Mouse (Mus musculus) heart, postnatal 10 days (tissue): ENCODE measurements at regions not wholly inside any gene's neighbourhood (a gene's known extent, or its start where the extent isn't known, plus 50 kb on each side); places are given as distances from the start of the nearest gene placed in this dataset.

Experiments
- DNase-seq, 2 experiments: peaks; one replicate each; pipeline ENCODE4 v3.0.0; 2021
- intact Hi-C: fragments of 180-260 bp; cut with DNase I; formaldehyde crosslinking; loops from one replicate; pipeline ENCODE4 v1.15.1; 2025

DNA sequence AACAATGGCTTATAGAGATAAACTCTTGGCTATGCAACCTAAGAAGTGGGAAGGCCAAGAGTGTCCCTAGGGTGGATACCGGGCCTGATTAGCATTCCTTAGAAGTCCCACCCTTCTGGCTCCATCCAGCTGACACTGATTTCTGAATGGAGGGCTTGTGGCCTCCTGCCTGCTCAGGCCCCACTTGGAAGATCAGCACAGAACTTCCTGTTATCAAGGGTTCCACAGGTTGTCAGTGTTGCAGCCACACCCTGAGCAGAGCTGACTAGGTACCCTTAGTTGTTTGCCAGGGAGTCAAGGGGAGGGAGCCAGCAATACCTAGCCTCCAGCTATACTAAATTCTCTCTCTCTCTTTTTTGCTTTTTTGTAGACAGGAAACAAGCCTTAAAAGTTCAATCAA, 164.1 kb upstream of the Olig3 start:
- intact Hi-C loops, result no loop called here
- peak; percentile 50 to 52 for DNase-seq

DNA sequence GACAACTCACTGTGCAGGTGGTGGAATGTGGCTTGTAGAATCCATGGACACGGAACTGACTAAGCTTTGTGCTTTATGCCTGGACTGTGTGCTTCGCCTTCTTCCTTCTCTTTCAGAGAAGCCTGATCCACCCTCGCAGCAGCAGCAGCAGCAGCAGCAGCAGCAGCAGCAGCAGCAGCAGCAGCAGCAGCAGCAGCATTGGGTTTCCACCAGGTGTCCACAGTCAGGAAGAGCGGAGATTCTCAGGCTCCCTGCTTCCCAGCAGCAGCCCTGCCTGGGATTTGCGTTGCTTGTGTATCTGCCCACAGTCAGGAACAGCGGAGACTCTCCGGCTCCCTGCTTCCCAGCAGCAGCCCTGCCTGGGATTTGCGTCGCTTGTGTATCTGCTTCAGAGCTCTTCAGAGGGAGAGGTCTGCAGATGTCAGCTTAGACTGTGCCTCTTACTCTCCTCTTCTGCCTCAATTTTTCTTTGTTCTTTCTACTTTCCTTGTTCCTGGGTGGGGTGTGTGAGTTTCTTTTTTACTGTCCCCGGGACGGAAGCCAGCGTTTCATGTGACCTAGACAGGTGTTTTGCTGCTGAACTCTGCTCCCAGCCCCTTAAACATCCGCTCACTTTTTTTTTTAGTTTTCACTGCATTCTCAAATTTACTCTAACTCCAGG, 168.1 kb upstream of the Olig3 start:
- no peak for DNase-seq
- intact Hi-C loops, result no loop called here

DNA sequence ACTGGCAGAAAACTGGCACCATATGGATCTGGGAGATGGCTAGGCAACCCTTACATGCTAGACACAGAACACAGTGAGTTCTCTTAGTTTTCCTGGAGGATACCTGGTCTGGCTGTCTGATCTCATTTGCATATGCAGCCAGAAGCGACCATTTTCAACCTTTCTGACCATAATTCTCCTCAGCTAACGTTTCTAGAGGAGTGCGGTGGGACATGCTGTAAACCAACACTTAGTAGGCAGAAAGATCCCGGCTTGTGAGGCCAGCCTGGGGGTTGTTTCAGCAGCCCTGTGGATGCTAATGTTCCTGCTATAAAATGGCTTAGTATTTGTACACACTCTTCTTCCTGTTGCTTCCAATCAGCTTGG, 168.6 kb upstream of the Olig3 start:
- intact Hi-C loops, result no loop called here

DNA sequence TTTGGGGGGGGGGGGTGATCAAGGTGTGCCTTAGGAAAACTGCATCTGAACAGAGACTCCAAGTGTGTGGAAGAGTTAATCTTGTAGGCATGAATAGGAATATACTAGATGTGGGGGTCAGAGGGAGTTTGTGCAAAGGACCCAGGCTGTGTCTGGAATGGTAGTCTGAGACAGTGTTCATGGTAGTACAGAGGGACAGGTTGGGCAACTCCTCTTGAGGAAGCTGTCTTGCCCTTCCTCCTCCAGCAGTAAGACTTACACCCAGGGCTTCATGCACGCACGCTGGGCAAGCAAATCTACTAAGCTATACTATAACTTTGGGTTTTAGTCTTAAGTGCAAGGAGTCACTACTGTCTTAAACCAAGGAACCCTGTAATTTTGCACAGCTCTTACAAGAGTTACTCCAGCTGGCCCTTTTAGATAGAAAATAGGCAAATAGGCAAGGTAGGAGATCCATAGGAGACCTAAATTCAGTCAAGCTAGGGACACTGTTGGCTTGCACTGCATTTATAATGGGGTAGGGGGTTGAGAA, 169.2 kb upstream of the Olig3 start:
- no peak for DNase-seq

More for the DNA sequence above, 168.6 kb upstream of the Olig3 start:
- DNase-seq, result no peak

DNA sequence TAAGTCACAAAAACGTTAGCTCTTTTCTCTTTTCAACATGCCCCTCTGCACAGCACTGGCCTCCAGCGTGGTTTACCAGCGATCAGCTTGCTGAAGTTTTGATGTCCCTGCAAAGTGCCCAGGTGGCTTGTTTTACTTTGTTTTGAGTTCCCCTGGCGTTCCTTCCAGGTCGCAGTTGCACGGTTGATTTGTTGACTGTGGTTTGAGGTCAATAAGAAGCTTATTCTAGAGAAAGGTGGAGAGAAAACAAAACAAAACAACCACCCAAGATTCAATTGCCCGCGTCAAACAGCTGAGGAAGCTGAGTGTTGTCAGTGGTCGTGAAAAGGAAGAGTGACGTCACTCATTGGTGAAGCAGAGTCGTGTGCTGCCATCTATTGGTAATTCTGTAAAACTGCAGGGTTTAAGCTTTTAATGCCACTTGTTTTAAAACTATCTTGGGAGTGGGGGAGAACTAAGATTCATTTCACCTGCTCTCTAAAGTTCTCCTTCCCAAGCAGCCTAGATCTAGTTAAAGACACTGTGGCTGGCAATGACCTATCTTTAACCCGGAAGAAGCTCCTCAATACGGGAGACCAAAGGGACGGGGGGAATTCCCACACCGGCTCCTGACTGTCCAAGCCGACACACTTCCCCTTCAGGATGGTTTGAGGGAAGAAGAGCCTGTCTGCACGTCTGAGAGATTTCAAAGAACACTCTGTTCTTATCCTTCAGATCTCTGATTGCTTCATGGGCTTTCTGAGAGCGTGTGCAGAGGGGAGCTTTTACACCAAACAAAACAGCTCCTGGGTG, 170.3 kb upstream of the Olig3 start:
- intact Hi-C loops, result loop anchor here (1.0 kb wide), 3 partner anchors 171 to 269 kb away; partner anchors contain the start of gene Tnfaip3
- peak; percentile 57 to 64 for DNase-seq

More for the DNA sequence above, 169.2 kb upstream of the Olig3 start:
- intact Hi-C loops, result no loop called here

DNA sequence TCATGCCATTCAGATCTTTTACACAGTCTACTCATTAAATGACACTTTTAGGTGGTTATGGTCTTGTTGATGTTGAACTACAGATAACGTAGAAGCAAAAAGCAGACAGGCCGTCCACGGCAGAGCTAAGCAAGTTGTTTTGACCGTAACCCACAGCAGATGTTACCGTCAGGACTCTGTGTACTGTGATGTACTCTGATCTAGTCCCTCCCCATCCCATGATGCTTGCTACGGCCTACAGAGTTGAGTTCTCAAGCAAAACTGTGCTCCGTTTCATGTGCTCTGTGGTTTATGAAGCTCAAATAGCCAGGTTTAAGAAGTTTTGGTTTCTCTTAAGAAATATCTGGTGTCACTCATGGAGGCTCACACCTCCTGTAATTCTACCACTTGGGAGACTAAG, 169.4 kb upstream of the Tnfaip3 start:
- intact Hi-C loops, result no loop called here
- no peak for DNase-seq

DNA sequence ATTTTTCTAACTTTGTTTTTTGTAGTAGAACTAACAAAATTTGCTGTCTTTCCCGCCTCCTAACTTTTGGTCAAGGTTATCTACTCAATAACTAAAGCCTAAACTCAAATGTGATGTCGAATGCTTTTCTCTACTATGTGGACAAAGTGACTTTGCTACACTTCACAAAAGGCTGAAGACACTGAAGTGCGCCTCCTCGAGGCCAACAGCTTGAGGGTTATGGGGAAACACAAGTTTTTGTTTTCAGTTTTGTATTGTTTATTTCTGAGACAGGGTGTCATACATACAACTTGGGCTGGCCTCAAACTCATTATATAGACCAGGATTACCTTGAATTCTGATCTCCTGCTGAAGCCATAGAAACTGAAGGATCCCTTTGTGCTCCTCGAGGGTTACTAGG, 162.4 kb upstream of the Tnfaip3 start:
- intact Hi-C loops, result no loop called here
- no peak for DNase-seq

DNA sequence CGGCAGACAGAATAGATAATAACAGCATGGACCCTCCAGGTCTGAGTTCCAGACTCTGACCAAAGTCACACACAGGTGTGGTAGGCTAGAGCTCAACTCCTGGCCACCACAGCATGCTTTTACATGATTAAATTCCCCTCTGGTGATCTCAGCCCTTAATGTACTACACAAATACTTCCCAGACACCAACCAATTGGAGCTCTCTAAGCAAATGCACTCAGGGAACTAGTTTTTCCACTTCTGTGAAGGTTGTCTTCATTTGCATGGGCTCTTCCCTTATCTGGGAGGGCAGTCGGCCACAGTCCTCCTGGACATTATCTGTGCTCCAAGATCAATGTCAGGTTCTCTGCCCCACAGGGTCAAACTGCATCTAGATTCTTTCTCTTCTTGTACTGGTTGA, 162.0 kb upstream of the Tnfaip3 start:
- no peak for DNase-seq

DNA sequence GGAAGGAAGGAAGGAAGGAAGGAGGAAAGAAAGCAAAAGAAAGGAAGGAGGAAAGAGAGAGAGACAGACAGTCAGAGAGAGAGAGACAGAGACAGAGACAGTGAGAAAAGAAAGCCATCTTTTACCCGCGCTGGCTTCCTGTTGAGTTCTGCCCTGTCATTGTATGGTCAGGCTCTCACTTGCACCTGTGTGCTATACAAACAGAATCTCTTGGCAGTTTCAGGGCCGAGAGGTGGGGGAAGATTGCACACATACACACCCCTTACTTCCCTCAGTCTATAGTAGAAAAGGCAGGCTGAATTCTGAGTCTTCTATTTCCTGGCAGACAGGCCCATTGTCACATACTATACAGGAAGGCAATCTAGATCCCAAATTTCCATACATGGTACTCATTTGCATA, 160.8 kb upstream of the Tnfaip3 start:
- DNase-seq, result no peak
- intact Hi-C loops, result no loop called here

More for the DNA sequence above, 162.0 kb upstream of the Tnfaip3 start:
- intact Hi-C loops, result no loop called here

DNA sequence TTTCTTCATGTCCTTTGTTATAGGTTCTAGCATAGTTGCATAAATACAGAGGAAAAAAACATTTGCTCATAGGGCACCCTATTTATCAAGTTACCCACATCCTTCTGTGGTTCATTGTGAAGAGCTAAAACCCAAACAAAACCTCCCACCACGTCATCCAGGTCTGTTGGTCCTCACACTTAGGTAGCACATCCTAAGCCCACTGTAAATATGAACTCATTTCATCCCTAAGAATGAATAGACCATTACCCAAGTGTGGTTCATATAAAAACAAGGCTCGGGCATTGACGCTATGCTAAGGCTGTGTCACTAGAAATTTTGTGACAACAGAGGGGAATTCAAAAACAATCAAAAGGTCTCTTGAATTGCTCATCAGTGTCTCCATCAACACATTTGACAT, 156.4 kb upstream of the Tnfaip3 start:
- no peak for DNase-seq
- intact Hi-C loops, result no loop called here

DNA sequence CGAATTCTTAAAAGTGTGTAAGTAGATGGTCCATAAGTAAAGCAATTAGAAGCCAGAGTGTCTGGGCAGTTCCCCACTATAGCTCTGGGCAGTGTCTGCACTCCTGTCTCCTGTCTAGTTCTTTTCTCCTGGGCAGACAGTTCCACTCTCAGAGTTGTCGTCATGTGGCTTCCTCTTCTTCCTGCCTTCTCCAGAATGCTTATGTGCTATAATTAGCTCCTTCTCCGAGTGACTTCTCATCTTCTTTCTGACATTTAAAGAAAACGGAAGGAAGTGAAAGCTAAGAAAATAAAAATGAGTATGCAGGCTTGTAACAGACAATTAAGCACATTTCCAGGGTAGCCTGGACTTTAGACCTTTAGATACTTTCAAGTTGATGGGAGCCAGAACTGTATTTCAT, 155.1 kb upstream of the Tnfaip3 start:
- intact Hi-C loops, result no loop called here
- no peak for DNase-seq

DNA sequence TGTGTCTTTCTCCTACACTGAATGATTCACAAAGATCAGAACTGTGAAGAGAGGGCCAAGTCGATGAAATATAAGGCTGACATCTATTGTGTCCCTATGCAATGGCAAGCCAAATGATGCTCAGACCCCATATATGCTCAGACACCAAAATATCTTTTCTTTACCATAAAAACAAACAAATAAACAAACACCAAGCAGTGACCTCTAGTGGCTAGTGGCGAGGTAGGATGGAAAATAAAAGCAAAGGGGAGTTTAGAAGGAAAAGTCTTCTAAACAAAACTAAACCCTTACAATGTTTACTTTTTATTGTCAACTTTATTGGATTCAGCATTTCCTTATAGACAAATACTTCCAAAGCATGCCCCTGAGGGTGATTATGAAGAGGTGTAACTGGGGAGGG, 153.8 kb upstream of the Tnfaip3 start:
- intact Hi-C loops, result no loop called here
- DNase-seq, result no peak

DNA sequence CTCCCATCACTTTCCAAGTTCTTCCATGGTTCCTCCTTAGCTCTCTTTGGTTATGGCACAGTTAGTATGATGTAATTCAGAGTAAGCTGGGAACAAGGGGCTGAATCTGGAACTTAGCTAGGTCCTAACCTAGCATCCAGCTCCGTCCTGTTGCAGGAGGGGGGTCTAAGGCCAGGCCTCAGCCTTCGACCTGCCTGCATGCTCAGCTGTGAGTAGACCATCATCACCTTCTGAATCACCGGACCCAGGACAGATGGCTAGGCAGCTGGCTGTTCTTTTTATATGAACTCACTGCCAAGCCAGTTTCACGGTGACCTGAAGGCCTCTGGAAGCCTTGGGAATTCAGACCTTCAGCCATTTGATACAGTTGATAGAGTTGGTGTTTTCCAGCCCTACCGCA, 152.9 kb upstream of the Tnfaip3 start:
- no peak for DNase-seq
- intact Hi-C loops, result no loop called here

DNA sequence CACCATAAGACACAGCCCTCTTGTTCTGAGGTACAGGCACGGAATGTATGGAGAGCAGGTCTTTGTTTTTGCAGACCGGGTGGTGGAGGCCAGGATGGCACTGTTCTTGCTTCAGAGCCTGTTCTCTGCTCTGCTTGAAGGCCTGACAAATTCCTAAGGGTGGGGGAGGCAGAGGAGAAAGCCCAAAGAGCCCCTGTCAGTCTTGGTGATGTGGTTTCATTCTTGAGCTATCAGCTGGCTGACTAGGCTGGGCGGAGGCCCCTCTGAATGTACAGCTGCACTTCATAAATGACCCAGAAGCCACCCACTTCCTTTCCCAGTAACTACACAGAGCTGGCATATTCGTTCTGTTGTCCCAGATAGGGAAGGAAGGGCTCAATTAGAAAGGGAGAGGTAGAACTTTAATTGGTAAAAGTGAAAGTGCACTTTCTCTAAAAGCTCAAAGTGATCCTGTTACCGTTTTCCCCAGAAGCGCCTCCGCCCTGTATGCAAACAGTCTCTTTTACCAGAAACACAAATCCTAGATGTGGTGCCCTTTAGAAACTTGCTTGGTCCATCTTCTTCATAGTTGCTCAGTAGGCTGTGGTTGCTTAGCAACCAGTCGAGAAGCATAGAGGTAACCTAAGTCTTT, 152.3 kb upstream of the Tnfaip3 start:
- intact Hi-C loops, result no loop called here
- DNase-seq, result peak; percentile 47 to 55

DNA sequence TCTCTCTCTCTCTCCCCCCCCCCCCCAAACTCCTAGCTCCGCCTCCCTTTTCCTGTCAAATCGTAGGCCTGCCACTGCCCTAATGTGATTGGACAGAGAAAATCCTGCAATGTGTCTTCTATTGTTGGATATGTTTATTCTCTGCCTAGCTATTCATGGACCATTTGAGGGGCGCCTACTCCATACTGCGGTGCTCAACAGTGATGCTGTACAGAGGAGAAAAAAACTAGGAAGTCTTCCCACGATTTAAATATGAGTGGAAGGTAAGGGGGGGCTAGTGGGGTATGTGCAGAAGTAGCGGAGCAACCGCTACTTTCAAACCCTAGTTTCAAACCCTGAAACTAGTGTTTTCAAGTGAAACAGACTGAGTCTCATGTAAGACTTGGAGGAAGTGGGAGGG, 151.6 kb upstream of the Tnfaip3 start:
- intact Hi-C loops, result no loop called here
- no peak for DNase-seq

DNA sequence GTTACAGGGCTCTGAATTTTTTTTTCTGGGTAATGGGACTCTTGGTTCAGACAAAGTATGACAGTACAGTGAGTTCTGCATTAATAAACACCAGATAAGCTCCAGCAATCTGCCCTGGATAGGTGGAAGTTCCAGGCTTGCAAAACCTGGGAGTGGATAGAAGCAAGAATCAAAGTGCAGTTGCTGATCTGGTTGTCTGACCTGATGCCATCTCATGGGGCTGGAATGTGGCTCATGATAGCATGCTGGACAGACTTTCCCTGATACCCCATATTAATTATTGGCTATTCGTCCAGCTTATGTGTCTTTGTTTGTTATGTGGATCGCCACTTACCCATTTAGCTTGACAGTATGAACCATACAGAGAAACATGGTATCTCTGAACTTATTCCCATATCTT, 146.6 kb upstream of the Tnfaip3 start:
- DNase-seq, result no peak
- intact Hi-C loops, result no loop called here

DNA sequence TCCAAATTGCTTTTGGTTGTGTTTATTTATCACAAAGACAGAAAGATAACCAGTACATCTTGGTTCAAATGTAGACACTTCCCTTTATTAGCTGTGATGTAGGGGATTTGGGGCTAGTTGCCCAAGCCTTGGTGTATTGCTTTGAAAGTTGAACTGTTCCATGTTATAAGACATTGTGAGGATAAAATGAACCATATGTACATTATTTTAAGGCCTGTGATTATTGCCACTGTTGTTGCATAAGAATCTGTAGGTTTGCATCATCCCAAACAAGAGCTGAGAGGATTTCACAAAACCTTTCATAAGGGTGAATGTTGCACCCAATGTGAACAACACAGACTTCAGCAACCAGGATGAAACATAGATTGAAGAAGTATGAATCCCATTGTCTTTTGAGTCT, 145.7 kb upstream of the Tnfaip3 start:
- DNase-seq, result no peak
- intact Hi-C loops, result no loop called here

DNA sequence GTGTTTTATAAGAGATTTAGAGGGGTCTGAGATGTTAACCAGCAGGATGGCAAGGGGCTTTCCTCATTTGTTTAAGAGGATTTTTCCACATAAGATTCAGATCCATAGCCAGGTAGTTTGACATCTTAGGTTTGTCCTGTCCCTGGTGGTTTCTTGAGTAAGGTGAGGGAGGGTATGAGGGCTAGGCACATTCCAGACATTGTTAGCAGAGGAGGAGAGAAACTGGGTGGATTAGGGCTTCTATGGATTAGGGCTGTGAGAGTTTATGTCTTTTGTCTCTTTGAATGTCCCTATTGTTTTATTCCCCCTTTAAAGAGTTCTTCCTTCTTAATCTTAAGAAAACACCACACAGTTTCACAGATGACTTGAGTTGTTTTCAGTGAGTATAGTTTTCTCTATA, 138.6 kb upstream of the Tnfaip3 start:
- no peak for DNase-seq
- intact Hi-C loops, result no loop called here

DNA sequence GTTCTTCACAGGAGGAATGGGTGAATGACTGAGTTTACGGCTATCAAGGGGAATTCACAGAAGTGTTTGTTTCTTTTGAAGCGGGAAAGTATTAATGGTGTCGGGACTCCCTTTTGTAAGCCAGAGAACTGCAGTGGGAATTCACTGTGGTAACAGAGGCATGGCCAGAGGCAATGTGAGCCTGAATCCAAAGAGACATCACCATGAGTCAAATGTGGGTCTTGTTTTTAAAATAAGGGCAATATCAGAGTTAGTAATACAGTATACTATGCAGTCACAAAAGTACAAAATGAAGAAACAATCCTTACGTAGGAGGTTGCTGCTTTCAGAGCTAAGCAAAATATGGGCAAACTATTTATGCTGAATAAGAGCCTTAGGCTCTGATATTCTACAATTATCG, 137.3 kb upstream of the Tnfaip3 start:
- intact Hi-C loops, result no loop called here

DNA sequence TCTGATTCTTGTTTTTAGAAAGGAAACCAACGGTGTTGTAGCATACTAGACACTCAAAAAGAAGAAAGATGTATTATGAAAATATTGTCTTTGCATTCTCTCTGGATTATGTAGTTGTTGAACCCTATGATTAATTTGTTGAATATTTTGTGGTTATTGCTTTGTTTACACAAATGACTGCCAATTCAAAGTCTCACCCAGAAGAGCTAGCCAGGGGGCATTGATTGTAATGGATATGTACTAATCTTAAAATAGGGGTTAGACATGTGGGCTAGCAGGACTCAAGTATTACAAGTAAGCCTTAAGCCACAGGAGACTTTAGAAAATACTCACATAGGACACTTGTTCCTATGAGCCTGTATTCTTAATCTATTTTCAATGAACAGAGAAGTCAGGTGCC, 135.3 kb upstream of the Tnfaip3 start:
- intact Hi-C loops, result no loop called here
- DNase-seq, result no peak

More for the DNA sequence above, 137.3 kb upstream of the Tnfaip3 start:
- DNase-seq, result no peak

DNA sequence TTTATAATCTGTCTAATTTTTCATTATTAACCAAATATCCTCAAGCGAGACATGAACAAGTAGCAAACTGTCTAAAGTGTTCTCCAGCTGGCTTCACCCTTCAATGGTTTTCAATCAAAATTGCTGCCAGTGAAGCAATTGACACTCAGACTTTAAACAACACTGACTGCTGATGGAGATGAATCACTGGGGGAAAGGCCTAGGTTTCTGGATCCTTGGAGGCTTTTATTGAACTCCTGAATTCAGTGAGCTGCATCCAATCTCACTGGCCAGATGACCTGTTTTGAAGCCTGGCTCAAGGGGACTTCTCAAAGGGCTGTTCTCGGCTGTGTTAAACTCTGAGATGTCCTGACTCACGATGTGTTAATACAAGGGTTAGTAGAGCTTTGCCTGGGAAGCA, 134.5 kb upstream of the Tnfaip3 start:
- no peak for DNase-seq

More for the DNA sequence above, 134.5 kb upstream of the Tnfaip3 start:
- intact Hi-C loops, result no loop called here
